In genomic region chr9:123936604-123937280, GRCm38 (mm10) we compare ENCODE assay signal across 22 mouse cellular contexts. TPM values are rescaled to one million over a fixed set of nuclear protein-coding genes. Genes with fewer than 3 reads are reported as not detected.
DNase-seq lines count a peak whose midpoint lies in the region; ATAC-seq and TF ChIP-seq lines count a peak whose summit lies in the region.
"Had no signal": no experiment of that assay in that cellular context is flagged by ENCODE, and none has a peak within 500 bp of the region (broad histone marks: within the 10 kb centered on the region; RNA-seq: fewer than 3 reads in every experiment).

No protein-coding gene starts in this region.

- H3K4me3 ChIP-seq in E14TG2a.4 (replicated peaks; ENCODE audit: low read length): peak overlapping the region; percentile 15
- H3K4me3 ChIP-seq in midbrain, embryonic 11.5 days (ENCODE audit: low read depth, low read length): no peak overlapping the region
- H3K4me3 ChIP-seq: heart, embryonic 15.5 days; hindbrain, embryonic 10.5 days; kidney, embryonic 15.5 days; midbrain, embryonic 13.5 days had no signal

- no peaks in the 10 kb centered on the region for H3K4me1 ChIP-seq in E14TG2a.4 (replicated peaks; ENCODE audit: low read depth, low read length)
- H3K4me1 ChIP-seq in midbrain, embryonic 11.5 days (ENCODE audit: control insufficient read depth, insufficient read depth, low read length): no peaks in the 10 kb centered on the region
- H3K4me1 ChIP-seq: heart, embryonic 15.5 days; hindbrain, embryonic 10.5 days; kidney, embryonic 15.5 days; midbrain, embryonic 13.5 days had no signal

- H3K9ac ChIP-seq in midbrain, embryonic 11.5 days (ENCODE audit: low read length): no peak overlapping the region
- H3K9ac ChIP-seq: heart, embryonic 15.5 days; kidney, embryonic 15.5 days; midbrain, embryonic 13.5 days had no signal

- H3K27ac ChIP-seq in midbrain, embryonic 11.5 days (ENCODE audit: low read depth, low read length): no peak overlapping the region
- H3K27ac ChIP-seq: heart, embryonic 15.5 days; hindbrain, embryonic 10.5 days; kidney, embryonic 15.5 days; midbrain, embryonic 13.5 days had no signal

- H3K9me3 ChIP-seq in E14TG2a.4 (ENCODE audit: low read length): peaks cover 47% of the 10 kb centered on the region
- H3K9me3 ChIP-seq in midbrain, embryonic 11.5 days (ENCODE audit: control insufficient read depth, low read length): no peaks in the 10 kb centered on the region
- H3K9me3 ChIP-seq: heart, embryonic 15.5 days; hindbrain, embryonic 10.5 days; kidney, embryonic 15.5 days; midbrain, embryonic 13.5 days had no signal

- peaks cover 41% of the 10 kb centered on the region for H3K36me3 ChIP-seq in E14TG2a.4 (ENCODE audit: insufficient read depth, low read length)
- no peaks in the 10 kb centered on the region for H3K36me3 ChIP-seq in midbrain, embryonic 11.5 days (ENCODE audit: control insufficient read depth, insufficient read depth, low read length)
- H3K36me3 ChIP-seq: heart, embryonic 15.5 days; hindbrain, embryonic 10.5 days; kidney, embryonic 15.5 days; midbrain, embryonic 13.5 days had no signal

- WGBS in midbrain, embryonic 11.5 days: 92% methylated on average over 9 of the region's 9 CpGs

- no peaks in the 10 kb centered on the region for H3K27me3 ChIP-seq in E14TG2a.4 (ENCODE audit: insufficient read depth, low read length)
- H3K27me3 ChIP-seq in midbrain, embryonic 11.5 days (ENCODE audit: control insufficient read depth, insufficient read depth, low read length): no peaks in the 10 kb centered on the region
- H3K27me3 ChIP-seq: heart, embryonic 15.5 days; kidney, embryonic 15.5 days; midbrain, embryonic 13.5 days had no signal

- no peak overlapping the region for H3K4me2 ChIP-seq in midbrain, embryonic 11.5 days
- H3K4me2 ChIP-seq: heart, embryonic 15.5 days; kidney, embryonic 15.5 days; midbrain, embryonic 13.5 days had no signal

- no peak for TF ChIP-seq CTCF in E14TG2a.4 (conservative IDR thresholded peaks at IDR 0.05; ENCODE audit: low read length)

- DNase-seq in lung, postnatal 25 days (ENCODE audit: low spot score): peak; percentile 32
- DNase-seq in lung, adult 18-20 months: no peak
- DNase-seq in thymus, postnatal 0 days (ENCODE audit: low spot score): no peak
- DNase-seq in embryo, embryonic 9.5 days (ENCODE audit: extremely low spot score): no peak
- no peak for DNase-seq in midbrain, embryonic 11.5 days (ENCODE audit: low spot score, missing footprints)
- DNase-seq: adrenal gland, postnatal 36 days; cerebellum, postnatal 25 days; heart, adult 18-20 months; right cerebral cortex, postnatal 14 days; thymus, postnatal 36 days had no signal

- peak; percentile 59 for ATAC-seq in granulocyte monocyte progenitor cell, adult 5-6 weeks (replicated peaks; ENCODE audit: poor library complexity, severe bottlenecking)
- no peak for ATAC-seq in midbrain, embryonic 11.5 days (ENCODE audit: low FRiP score)
- ATAC-seq: forebrain, embryonic 16.5 days; midbrain, embryonic 13.5 days had no signal

RNA-seq across cellular contexts. Expression of gene Ccr1, which starts 31.8 kb away (rescaled TPM):
- total RNA-seq in granulocyte monocyte progenitor cell, adult 5-6 weeks (2014; fragmentation: Nextera tagmentation): 2.1 and 3.8 TPM in 2 replicates
- total RNA-seq in granulocyte monocyte progenitor cell, adult 5-6 weeks (2017): 4.7 and 5.6 TPM in 2 replicates
- 3.1 and 3.2 TPM in 2 replicates for polyA plus RNA-seq in thymus, postnatal 0 days (2015; fragmentation: Nextera tagmentation; extraction: Ambion mirVana)
- polyA plus RNA-seq in midbrain, embryonic 11.5 days (2014; fragmentation: Nextera tagmentation; extraction: Ambion mirVana): 1.4 and 2.0 TPM in 2 replicates

RNA-seq across cellular contexts. Expression of gene Ccr1l1, which starts 41.5 kb away (rescaled TPM):
- total RNA-seq in granulocyte monocyte progenitor cell, adult 5-6 weeks (2014; fragmentation: Nextera tagmentation): not detected in 2 replicates
- not detected in 2 replicates for total RNA-seq in granulocyte monocyte progenitor cell, adult 5-6 weeks (2017)
- polyA plus RNA-seq in thymus, postnatal 0 days (2015; fragmentation: Nextera tagmentation; extraction: Ambion mirVana): not detected in 2 replicates
- polyA plus RNA-seq in midbrain, embryonic 11.5 days (2014; fragmentation: Nextera tagmentation; extraction: Ambion mirVana): not detected in 2 replicates
- total RNA-seq: adrenal gland, postnatal 36 days; gastrocnemius, adult 18-20 months; heart, adult 18-20 months; left cerebral cortex, postnatal 10 days had no signal
- polyA plus RNA-seq: embryonic facial prominence, embryonic 11.5 days; forebrain, embryonic 16.5 days; heart, embryonic 15.5 days; hindbrain, embryonic 10.5 days; intestine, embryonic 14.5 days; kidney, embryonic 15.5 days; lung, embryonic 16.5 days; midbrain, embryonic 13.5 days had no signal
